Mouse (Mus musculus): ENCODE results near the gene Syt13.

DNA sequence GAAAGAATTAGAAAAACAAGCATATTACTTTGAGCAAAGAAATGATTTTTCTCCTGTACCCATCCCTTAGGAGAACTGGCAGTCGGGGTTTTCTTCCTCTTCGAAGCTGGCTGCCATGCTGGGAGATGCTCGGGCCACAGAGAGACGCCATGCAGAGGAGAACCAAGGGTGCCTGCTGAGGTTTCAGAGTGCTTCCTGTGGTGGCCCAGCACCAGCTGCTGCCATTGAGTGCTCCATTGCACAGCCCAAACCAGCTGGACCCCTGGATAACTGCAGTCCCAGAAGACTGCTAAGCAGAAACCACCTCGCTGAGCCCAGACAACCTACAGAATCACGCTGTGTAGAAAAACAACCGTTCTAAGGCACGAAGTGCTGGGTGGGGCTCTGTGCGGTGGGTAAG, 1.6 kb upstream of the Syt13 start:
- TF ChIP-seq CTCF (IDR thresholded peaks at IDR 0.05; ENCODE audit: low read depth) (no peak), EP300 (IDR thresholded peaks at IDR 0.05; ENCODE audit: low read depth) (no peak)
